Mouse (Mus musculus) lung, postnatal 4 days (tissue): ENCODE measurements at regions not wholly inside any gene's neighbourhood (a gene's known extent, or its start where the extent isn't known, plus 50 kb on each side); places are given as distances from the start of the nearest gene placed in this dataset.

Source experiments
- DNase-seq, 2 experiments: peaks; one replicate each; pipeline ENCODE4 v3.0.0; 2021

GRCm38 (mm10) chr11:45538011-45538410, 313.8 kb upstream of the Clint1 start:
- no peak for DNase-seq

DNA sequence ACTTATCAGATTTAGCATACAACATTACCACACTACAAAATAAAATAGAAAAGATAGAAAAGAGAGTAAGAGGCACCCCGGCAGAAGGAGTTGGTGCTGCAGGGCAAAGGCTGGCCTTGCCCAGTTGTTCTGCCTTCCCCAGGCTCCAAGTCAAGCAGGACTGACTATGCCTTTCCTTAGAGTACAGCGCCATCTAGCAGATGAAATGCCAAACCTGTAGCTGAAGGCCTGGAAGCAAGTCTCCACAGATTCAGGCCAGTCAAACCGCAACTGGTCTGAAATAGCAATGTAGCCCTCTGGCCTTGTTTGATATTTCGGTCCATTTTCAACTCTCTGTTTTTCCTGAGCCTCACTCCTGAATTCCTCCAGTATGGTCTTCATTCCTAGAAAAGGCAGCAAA, 312.4 kb upstream of the Clint1 start:
- peak; percentile 47 to 81 for DNase-seq

DNA sequence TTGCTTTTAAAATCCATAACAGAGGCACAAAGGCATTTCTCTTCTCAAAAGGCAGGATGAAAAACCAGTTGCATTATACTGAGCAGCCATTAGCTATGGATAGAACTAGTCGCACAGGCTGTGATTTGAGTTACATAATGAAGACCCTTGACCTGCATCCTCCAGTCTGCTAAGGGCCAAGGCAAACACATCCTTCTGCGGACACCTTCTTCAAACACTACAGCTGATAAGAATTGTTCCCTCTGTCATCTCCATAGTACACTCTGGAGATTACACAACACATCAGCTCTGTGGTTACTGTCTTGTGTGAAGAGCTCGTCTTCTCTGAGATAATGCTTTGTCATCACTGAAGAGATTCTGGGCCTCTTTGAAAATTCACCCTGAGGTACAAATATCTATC, 307.3 kb upstream of the Clint1 start:
- DNase-seq: no peak

DNA sequence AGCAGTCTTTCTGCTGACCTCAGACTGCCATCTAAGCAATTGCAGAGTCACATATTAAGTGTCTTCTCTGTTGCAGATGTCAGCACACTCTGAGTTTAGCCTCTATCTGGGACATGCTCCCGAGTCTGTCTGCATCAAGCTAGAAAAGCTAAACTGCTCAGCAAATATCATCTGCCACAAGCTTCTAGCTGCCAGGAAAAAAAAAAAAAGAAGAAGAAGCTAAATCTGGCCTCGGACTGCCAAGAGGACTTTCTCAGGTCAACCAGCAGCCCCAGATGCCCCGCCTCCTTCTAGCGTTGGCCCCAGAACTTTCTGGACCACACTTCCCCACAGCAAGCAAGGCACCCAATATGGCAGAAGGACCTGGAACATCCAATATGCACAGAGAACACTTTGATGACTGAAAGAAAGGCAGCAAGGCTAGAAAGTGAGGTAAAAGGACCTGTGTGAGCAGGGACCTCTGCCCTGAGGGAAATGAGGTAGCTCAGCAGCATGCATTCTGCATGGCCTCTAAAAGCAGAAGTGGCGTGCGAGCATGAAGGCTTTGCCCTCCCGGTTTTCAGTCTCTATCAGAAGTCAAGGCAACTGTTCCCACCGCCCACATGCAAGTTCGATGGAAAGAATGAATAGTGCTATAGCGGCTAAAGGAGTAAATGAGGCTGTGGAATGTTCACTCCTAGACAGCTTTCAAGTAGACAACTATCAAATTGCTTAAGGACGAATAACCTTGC, 305.8 kb upstream of the Clint1 start:
- no peak for DNase-seq

DNA sequence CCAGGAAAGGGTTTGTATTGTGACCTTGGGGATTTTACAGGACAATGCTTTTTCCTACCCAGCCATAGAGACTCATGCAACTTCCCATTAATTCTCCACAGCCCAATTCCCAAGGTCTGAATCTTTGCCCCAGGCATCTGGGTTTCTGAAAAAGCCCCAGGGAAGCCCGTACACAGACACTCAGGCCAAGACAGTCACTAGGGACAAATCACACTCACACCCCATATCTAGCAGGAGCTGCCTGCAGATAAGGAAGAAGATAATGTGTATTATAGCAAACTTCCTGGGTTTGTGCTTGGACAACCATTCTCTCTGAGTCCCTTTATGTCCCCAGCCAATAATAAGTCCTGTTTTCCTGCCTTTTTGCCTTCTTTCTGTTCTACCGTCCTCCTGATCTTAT, 305.0 kb upstream of the Clint1 start:
- DNase-seq: no peak

- no peak for DNase-seq
These were observed 301.5 kb upstream of the Clint1 start for GRCm38 (mm10) chr11:45550376-45550775.

GRCm38 (mm10) chr11:45577469-45578154, 274.2 kb upstream of the Clint1 start:
- no peak for DNase-seq

DNA sequence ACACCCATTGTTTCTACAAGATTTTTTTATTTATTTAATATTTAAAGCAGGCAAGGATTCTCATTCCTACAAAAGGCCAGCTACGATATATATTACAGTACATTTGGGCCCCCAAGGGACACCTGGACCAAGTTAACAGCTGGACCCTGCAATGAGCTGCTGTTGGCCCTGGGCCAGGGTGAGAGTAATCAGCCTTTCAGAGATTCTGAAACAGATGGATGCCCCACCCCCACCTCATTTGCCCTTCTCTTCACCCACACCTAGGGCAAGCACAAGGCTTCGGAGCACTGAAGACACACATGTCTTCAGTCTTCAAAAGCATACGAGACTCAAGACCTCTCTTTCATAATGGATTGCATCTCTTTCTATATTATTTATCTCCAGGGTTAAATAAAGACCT, 259.5 kb upstream of the Clint1 start:
- no peak for DNase-seq

- no peak for DNase-seq
These were observed 258.8 kb upstream of the Clint1 start for GRCm38 (mm10) chr11:45592890-45593642.

- DNase-seq: no peak
These were observed 256.5 kb upstream of the Clint1 start for GRCm38 (mm10) chr11:45595372-45595771.

- no peak for DNase-seq
These were observed 230.0 kb upstream of the Clint1 start for GRCm38 (mm10) chr11:45621824-45622223.

DNA sequence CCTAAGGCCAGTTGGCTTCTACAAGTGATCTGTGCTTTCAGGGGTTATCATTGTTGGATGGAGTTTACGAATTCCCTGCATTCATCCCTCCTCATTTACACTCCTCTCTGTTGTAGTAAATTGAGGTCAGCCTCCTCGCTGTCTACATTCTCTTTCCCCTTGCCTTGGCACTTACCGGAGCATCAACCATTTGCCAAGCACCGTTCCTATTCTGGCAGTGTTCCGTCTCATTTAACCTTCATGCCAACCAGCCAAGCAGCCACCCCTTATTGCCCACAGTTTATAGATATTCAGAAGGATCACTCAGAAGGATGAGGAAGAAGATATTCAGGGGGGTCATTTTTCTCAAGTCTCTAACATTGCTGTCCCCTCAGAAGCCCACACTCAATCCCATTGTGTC, 229.2 kb upstream of the Clint1 start:
- no peak for DNase-seq

DNA sequence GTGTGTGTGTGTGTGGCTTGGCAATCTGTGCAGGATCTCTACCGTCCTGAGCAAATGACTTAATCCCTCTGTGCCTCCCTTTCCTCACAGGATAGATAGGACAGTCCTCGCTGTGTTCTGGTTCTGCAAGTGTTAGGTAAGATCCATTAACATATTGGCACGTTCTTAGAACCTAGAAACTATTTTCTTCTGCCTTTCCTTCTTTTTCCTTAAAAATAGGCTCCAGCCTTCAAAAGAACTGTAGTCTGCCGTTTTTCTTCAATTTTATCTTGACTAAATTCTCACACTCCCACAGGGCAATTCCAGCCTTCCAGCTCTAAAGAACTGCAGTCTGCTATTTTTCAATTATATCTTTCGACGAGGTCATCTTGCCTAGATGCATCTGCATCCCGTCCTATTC, 227.6 kb upstream of the Clint1 start:
- DNase-seq: no peak

DNA sequence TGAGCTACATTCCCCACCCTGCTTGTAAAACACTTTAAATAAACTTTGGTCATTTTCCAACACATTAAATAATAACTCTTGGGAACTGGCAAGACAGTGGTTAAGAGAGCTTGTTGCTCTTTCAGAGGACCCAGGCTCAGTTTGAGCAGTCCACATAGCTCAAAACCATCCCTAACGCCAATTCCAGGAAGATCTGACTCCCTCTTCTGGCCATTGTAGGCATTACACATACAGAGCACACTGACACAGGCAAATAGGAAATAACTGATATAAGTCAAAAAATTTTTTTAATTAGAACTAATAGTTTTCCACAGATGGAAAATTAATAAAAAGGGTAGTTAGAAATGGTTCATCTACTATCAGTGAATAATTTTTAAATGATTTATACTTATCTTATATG, 222.6 kb upstream of the Clint1 start:
- DNase-seq: peak in 1 of 2 experiments; percentile 14

- no peak for DNase-seq
These were observed 217.2 kb upstream of the Clint1 start for GRCm38 (mm10) chr11:45634535-45635235.

DNA sequence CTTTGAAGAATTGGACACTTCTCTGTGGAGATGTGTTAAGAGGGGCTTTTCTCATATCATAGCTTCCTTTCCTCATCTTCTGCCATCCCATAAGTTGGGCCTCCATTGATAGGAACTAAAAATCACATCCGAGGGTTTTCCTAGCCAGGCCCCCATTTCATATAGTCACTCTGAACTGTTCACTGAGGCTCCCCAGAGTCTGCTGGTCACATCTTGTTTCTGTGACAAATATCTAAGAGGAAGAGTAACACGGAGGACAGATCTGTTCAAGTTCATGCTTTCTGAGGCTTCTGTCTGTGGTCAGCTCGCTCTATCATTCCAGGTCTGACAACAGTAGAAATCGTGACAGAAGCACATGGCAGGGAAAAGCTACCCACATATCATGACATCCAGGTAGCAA, 216.0 kb upstream of the Clint1 start:
- no peak for DNase-seq

- no peak for DNase-seq
These were observed 212.6 kb upstream of the Clint1 start for GRCm38 (mm10) chr11:45639236-45639635.

DNA sequence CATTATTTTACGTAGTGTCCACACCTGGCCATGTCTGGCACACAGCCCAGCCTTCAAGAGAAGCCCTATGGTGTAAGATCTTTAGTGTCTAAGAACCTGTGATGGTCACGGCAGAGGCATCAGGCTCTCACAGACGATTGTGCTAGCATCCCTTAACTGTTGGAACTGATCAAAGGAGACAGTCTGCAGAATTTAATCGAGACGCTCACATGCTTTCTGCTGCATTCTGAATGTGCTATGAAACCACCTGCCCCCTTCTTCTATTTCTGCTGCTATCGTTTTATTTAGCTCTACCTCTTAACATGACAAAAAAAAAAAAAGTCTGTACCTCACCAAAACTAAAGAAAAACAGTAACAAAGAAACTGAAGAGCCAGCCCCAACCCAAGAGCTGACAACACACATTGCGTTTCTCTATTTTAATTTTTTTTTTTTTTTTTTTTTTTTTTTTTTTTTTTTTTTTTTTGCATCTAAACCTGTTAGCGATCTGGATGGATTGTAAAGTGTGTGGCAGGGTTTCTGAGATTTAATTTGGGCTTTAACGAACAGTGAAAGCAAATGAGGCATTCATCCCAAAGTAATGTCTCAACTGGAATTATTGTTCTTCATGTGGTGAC, 209.6 kb upstream of the Clint1 start:
- no peak for DNase-seq

DNA sequence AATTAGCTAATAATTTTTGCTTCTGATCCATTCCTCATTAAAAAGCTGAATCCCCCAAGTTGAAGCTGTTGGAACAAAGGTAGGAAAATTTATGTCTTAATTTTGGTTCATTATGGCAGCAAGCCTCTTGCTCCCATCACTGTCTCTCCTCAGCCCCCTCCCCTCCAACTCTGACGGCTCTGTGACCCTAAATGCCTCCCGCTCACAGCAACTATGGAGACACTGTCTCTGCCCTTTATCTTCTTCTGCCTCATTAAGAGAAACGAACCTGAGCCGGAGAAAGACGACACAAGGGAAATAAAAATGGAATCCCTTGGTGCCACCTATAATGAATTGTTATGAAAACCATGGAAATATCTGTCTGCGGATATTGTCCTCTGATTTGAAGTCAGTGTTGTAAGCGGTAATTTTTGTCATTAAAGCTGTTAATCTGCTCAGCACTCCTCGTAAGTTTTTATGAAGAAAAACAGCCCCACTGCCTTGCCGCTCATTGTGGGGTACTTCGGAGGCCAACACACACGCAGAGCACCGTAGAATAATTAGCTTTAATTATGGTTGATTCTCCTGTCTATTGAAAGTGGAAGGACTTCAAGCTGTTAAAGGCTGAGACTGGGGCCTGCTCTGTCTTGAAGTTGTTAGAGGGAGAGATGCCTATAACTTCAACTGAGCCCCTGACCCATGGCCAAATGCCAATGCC, 208.1 kb upstream of the Clint1 start:
- DNase-seq: no peak

- DNase-seq: no peak
These were observed 206.0 kb upstream of the Clint1 start for GRCm38 (mm10) chr11:45645815-45646214.

- DNase-seq: no peak
These were observed 204.0 kb upstream of the Clint1 start for GRCm38 (mm10) chr11:45647888-45648287.

GRCm38 (mm10) chr11:45656260-45656659, 195.6 kb upstream of the Clint1 start:
- DNase-seq: no peak
